Mouse (Mus musculus): ENCODE measurements around the gene Cyp11a1. TPM values are rescaled to one million over a fixed set of nuclear protein-coding genes. Genes with fewer than 3 reads are reported as not detected.

Gene Cyp11a1
- total RNA-seq, 2 experiments from 2014 or later, result 1.2 to 7.0 TPM

GRCm38 (mm10) chr9:57999676-58000075 lies 6.5 kb upstream of the Cyp11a1 start:
- no peak for ATAC-seq (replicated peaks; ENCODE audit: poor library complexity, severe bottlenecking)

- ATAC-seq (replicated peaks; ENCODE audit: poor library complexity, severe bottlenecking), result no peak
These were observed 2.9 kb upstream of the Cyp11a1 start for GRCm38 (mm10) chr9:58003272-58003671.

- no peak for ATAC-seq (replicated peaks; ENCODE audit: poor library complexity, severe bottlenecking)
These were observed 2.3 kb downstream of the Cyp11a1 start for GRCm38 (mm10) chr9:58008336-58009014.

- ATAC-seq (replicated peaks; ENCODE audit: poor library complexity, severe bottlenecking), result no peak
These were observed 2.8 kb downstream of the Cyp11a1 start for GRCm38 (mm10) chr9:58009015-58009362.

GRCm38 (mm10) chr9:58009588-58009987 lies 3.4 kb downstream of the Cyp11a1 start:
- ATAC-seq (replicated peaks; ENCODE audit: poor library complexity, severe bottlenecking), result no peak

GRCm38 (mm10) chr9:58011027-58011426 lies 4.8 kb downstream of the Cyp11a1 start:
- peak; percentile 56 for ATAC-seq (replicated peaks; ENCODE audit: poor library complexity, severe bottlenecking)

GRCm38 (mm10) chr9:58011552-58011951 lies 5.3 kb downstream of the Cyp11a1 start:
- no peak for ATAC-seq (replicated peaks; ENCODE audit: poor library complexity, severe bottlenecking)

- no peak for ATAC-seq (replicated peaks; ENCODE audit: poor library complexity, severe bottlenecking)
These were observed 6.3 kb downstream of the Cyp11a1 start for GRCm38 (mm10) chr9:58012486-58012885.

- ATAC-seq (replicated peaks; ENCODE audit: poor library complexity, severe bottlenecking), result no peak
These were observed 6.7 kb downstream of the Cyp11a1 start for GRCm38 (mm10) chr9:58012935-58013334.

- ATAC-seq (replicated peaks; ENCODE audit: poor library complexity, severe bottlenecking), result peak; percentile 62
These were observed 8.4 kb downstream of the Cyp11a1 start for GRCm38 (mm10) chr9:58014393-58015160.

- ATAC-seq (replicated peaks; ENCODE audit: poor library complexity, severe bottlenecking), result no peak
These were observed 9.6 kb downstream of the Cyp11a1 start for GRCm38 (mm10) chr9:58015856-58016255.

GRCm38 (mm10) chr9:58016962-58017361 lies 10.8 kb downstream of the Cyp11a1 start:
- ATAC-seq (replicated peaks; ENCODE audit: poor library complexity, severe bottlenecking), result no peak

GRCm38 (mm10) chr9:58018385-58018784 lies 12.2 kb downstream of the Cyp11a1 start:
- ATAC-seq (replicated peaks; ENCODE audit: poor library complexity, severe bottlenecking), result no peak

GRCm38 (mm10) chr9:58025995-58026394 lies 19.8 kb downstream of the Cyp11a1 start:
- no peak for ATAC-seq (replicated peaks; ENCODE audit: poor library complexity, severe bottlenecking)

GRCm38 (mm10) chr9:58027426-58028180 lies 21.4 kb downstream of the Cyp11a1 start:
- no peak for ATAC-seq (replicated peaks; ENCODE audit: poor library complexity, severe bottlenecking)

- ATAC-seq (replicated peaks; ENCODE audit: poor library complexity, severe bottlenecking), result no peak
These were observed 22.6 kb downstream of the Cyp11a1 start for GRCm38 (mm10) chr9:58028841-58029240.

GRCm38 (mm10) chr9:58029635-58030034 lies 23.4 kb downstream of the Cyp11a1 start:
- ATAC-seq (replicated peaks; ENCODE audit: poor library complexity, severe bottlenecking), result no peak

GRCm38 (mm10) chr9:58031895-58032294 lies 25.7 kb downstream of the Cyp11a1 start:
- no peak for ATAC-seq (replicated peaks; ENCODE audit: poor library complexity, severe bottlenecking)

GRCm38 (mm10) chr9:58035519-58035918 lies 29.3 kb downstream of the Cyp11a1 start:
- no peak for ATAC-seq (replicated peaks; ENCODE audit: poor library complexity, severe bottlenecking)

- no peak for ATAC-seq (replicated peaks; ENCODE audit: poor library complexity, severe bottlenecking)
These were observed 29.9 kb downstream of the Cyp11a1 start for GRCm38 (mm10) chr9:58035951-58036698.

Measured in granulocyte monocyte progenitor cell, adult 5-6 weeks (primary cell).